In genomic region chr10:25430862-25431261, GRCm38 (mm10) we compare ENCODE assay signal across 11 mouse cellular contexts.
DNase-seq lines count a peak whose midpoint lies in the region; ATAC-seq and TF ChIP-seq lines count a peak whose summit lies in the region.
"Had no signal": no experiment of that assay in that cellular context is flagged by ENCODE, and none has a peak within 500 bp of the region (broad histone marks: within the 10 kb centered on the region; RNA-seq: fewer than 3 reads in every experiment).

No protein-coding gene starts in this region.

- H3K9me3 ChIP-seq in lung, embryonic 15.5 days, result no peaks in the 10 kb centered on the region
- no peaks in the 10 kb centered on the region for H3K9me3 ChIP-seq in liver, embryonic 11.5 days (ENCODE audit: control insufficient read depth, low read length)
- no peaks in the 10 kb centered on the region for H3K9me3 ChIP-seq in stomach, postnatal 0 days (ENCODE audit: control insufficient read depth, low read length)
- H3K9me3 ChIP-seq in forebrain, embryonic 14.5 days (replicated peaks; ENCODE audit: control insufficient read depth, low read length), result no peaks in the 10 kb centered on the region

- ATAC-seq in lung, embryonic 15.5 days (ENCODE audit: borderline replicate concordance, extremely low read depth, low FRiP score, low TSS enrichment), result no peak
- ATAC-seq in liver, embryonic 11.5 days (replicated peaks; ENCODE audit: low FRiP score), result peak; percentile 68
- ATAC-seq in stomach, postnatal 0 days (ENCODE audit: low FRiP score, low TSS enrichment), result peak; percentile 62
- ATAC-seq in forebrain, embryonic 14.5 days, result no peak

- peaks cover 85% of the 10 kb centered on the region for H3K4me1 ChIP-seq in lung, embryonic 15.5 days
- H3K4me1 ChIP-seq in liver, embryonic 11.5 days (replicated peaks; ENCODE audit: control insufficient read depth, insufficient read depth, low read length), result peaks cover 26% of the 10 kb centered on the region
- H3K4me1 ChIP-seq in stomach, postnatal 0 days (replicated peaks; ENCODE audit: control insufficient read depth, insufficient read depth), result peaks cover 9% of the 10 kb centered on the region
- no peaks in the 10 kb centered on the region for H3K4me1 ChIP-seq in forebrain, embryonic 14.5 days (ENCODE audit: control insufficient read depth, insufficient read depth, low read length)

- H3K4me2 ChIP-seq in lung, embryonic 15.5 days, result no peak overlapping the region
- no peak overlapping the region for H3K4me2 ChIP-seq in liver, embryonic 11.5 days
- H3K4me2 ChIP-seq in stomach, postnatal 0 days (replicated peaks; ENCODE audit: low read depth), result no peak overlapping the region
- no peak overlapping the region for H3K4me2 ChIP-seq in forebrain, embryonic 14.5 days (ENCODE audit: low read length)

- no peak for DNase-seq in lung, postnatal 4 days
- peak; percentile 78 for DNase-seq in fibroblast of lung, adult 2 months (ENCODE audit: low read depth)
- DNase-seq in liver, embryonic 11.5 days (ENCODE audit: low spot score), result no peak
- peak; percentile 64 for DNase-seq in stomach, postnatal 0 days (ENCODE audit: low spot score)
- no peak for DNase-seq in left cerebral cortex, postnatal 25 days (ENCODE audit: low spot score in 2 of 2)
- no peak for DNase-seq in forebrain, embryonic 14.5 days (ENCODE audit: low spot score)
- DNase-seq: cerebellum, adult 9-10 months; kidney, postnatal 25 days; right cerebral cortex, postnatal 14 days; thymus, postnatal 14 days had no signal

- no peak overlapping the region for H3K9ac ChIP-seq in lung, embryonic 15.5 days
- no peak overlapping the region for H3K9ac ChIP-seq in liver, embryonic 11.5 days (ENCODE audit: low read depth, low read length)
- no peak overlapping the region for H3K9ac ChIP-seq in stomach, postnatal 0 days (ENCODE audit: low read length)
- H3K9ac ChIP-seq in forebrain, embryonic 14.5 days (ENCODE audit: low read length), result no peak overlapping the region

- peak overlapping the region; percentile 25 for H3K27ac ChIP-seq in lung, embryonic 15.5 days
- no peak overlapping the region for H3K27ac ChIP-seq in liver, embryonic 11.5 days (ENCODE audit: low read depth, low read length)
- H3K27ac ChIP-seq in stomach, postnatal 0 days (replicated peaks), result peak overlapping the region; percentile 45; the same call in 1 of the 2 replicates
- H3K27ac ChIP-seq in forebrain, embryonic 14.5 days (ENCODE audit: low read depth, low read length), result no peak overlapping the region

- intact Hi-C loops in left cerebral cortex, postnatal 25 days (cut with DNase I), result loop anchor here (10.0 kb wide), 1 partner anchor 66 kb away; no protein-coding TSS in a partner anchor

- no peaks in the 10 kb centered on the region for H3K27me3 ChIP-seq in lung, embryonic 15.5 days
- H3K27me3 ChIP-seq in liver, embryonic 11.5 days (replicated peaks; ENCODE audit: control insufficient read depth, insufficient read depth, low read length), result no peaks in the 10 kb centered on the region
- H3K27me3 ChIP-seq in stomach, postnatal 0 days (ENCODE audit: control insufficient read depth, insufficient read depth, low read length), result no peaks in the 10 kb centered on the region
- H3K27me3 ChIP-seq in forebrain, embryonic 14.5 days (replicated peaks; ENCODE audit: control insufficient read depth, insufficient read depth, low read length), result no peaks in the 10 kb centered on the region

- no peaks in the 10 kb centered on the region for H3K36me3 ChIP-seq in lung, embryonic 15.5 days
- no peaks in the 10 kb centered on the region for H3K36me3 ChIP-seq in liver, embryonic 11.5 days (ENCODE audit: control insufficient read depth, insufficient read depth, low read length)
- no peaks in the 10 kb centered on the region for H3K36me3 ChIP-seq in stomach, postnatal 0 days (ENCODE audit: control insufficient read depth, insufficient read depth, low read length)
- no peaks in the 10 kb centered on the region for H3K36me3 ChIP-seq in forebrain, embryonic 14.5 days (ENCODE audit: control insufficient read depth, insufficient read depth, low read length)

- 28% methylated on average over 6 of the region's 6 CpGs for WGBS in lung, embryonic 15.5 days
- WGBS in liver, embryonic 11.5 days, result 31% methylated on average over 6 of the region's 6 CpGs
- 12% methylated on average over 6 of the region's 6 CpGs for WGBS in stomach, postnatal 0 days
- 49% methylated on average over 6 of the region's 6 CpGs for WGBS in forebrain, embryonic 14.5 days

- TF ChIP-seq CTCF in stomach, postnatal 0 days (IDR thresholded peaks at IDR 0.05; ENCODE audit: low read depth), result no peak

- H3K4me3 ChIP-seq in lung, embryonic 15.5 days, result no peak overlapping the region
- no peak overlapping the region for H3K4me3 ChIP-seq in liver, embryonic 11.5 days (ENCODE audit: low read depth, low read length)
- H3K4me3 ChIP-seq in stomach, postnatal 0 days (ENCODE audit: low read depth, low read length), result no peak overlapping the region
- no peak overlapping the region for H3K4me3 ChIP-seq in forebrain, embryonic 14.5 days (ENCODE audit: low read depth, low read length)

- no peak for TF ChIP-seq EP300 in stomach, postnatal 0 days (optimal IDR thresholded peaks at IDR 0.05)

Comparison
In these comparisons a context has a peak if more than half of its experiments do, and no peak if none do; other contexts are left out.
1. ATAC-seq: peak in liver, embryonic 11.5 days (single experiment) and stomach, postnatal 0 days (single experiment); none in lung, embryonic 15.5 days (single experiment) and forebrain, embryonic 14.5 days (single experiment).
2. H3K27ac ChIP-seq: peak in lung, embryonic 15.5 days (single experiment) and stomach, postnatal 0 days (single experiment); none in liver, embryonic 11.5 days (single experiment) and forebrain, embryonic 14.5 days (single experiment).
3. DNase-seq: peak in fibroblast of lung, adult 2 months (single experiment) and stomach, postnatal 0 days (single experiment); none in lung, postnatal 4 days (0 of 2), liver, embryonic 11.5 days (single experiment), left cerebral cortex, postnatal 25 days (0 of 2) and forebrain, embryonic 14.5 days (single experiment).